Mouse (Mus musculus): Measurements from ENCODE around the gene Rps17. TPM values are rescaled to one million over a fixed set of nuclear protein-coding genes. Genes with fewer than 3 reads are reported as not detected.

Gene Rps17
- polyA plus RNA-seq, 1 experiment = 697 TPM

DNA sequence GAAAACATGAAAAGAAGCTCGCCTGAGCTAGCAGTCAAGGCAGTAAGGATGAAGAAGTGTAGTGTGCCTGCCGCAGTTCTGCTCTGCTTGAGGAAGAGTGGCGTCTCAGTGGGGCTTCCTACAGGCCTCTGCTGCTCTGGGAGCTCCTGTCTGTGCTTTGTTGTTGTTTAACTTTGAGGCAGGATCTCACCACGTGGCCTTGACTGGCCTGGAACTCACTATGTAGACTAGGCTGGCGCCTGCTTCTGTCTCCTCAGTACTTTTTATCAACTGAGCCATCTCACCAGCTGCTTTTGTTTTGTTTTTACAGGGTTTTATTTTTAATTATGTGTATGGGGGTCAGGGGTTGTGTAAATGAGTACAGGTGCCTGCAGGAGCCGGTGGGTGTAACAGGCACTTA is 46.8 kb downstream of the Rps17 start:
- TF ChIP-seq CTCF (IDR thresholded peaks at IDR 0.05; ENCODE audit: control insufficient read depth, insufficient read depth, insufficient replicate concordance, low read depth, low read length) (no peak), POLR2A (IDR thresholded peaks at IDR 0.05; ENCODE audit: control insufficient read depth, low read depth, low read length) (no peak)
- Histone ChIP-seq H3K4me3 (ENCODE audit: control insufficient read depth, low read depth, low read length) (no peak overlapping the region), H3K4me1 (ENCODE audit: control insufficient read depth, insufficient read depth, low read length) (no peaks in the 10 kb centered on the region)

DNA sequence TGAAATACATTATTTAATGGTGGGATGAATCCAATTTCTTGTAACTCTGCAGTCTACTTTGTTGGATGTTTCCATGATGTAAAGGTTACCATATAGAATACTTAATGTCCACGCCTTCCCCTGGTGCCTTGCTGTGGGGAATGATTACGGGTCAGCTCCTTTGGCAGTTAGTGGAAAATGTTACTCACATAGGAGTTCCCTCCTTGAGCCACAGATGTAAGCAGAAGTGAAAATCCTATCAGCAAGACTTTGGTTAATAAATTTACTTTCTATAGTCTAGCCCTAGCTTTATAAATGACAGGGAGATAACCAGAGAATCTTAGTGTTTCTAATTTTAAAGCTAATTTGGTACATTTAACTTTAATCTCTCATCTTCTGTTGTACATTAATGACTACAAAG is 49.9 kb downstream of the Rps17 start:
- H3K27ac ChIP-seq (ENCODE audit: control insufficient read depth, insufficient read depth, low read depth, low read length) = no peak overlapping the region
- no peaks in the 10 kb centered on the region for H3K4me1 ChIP-seq (ENCODE audit: control insufficient read depth, insufficient read depth, low read length)
- no peak overlapping the region for H3K4me3 ChIP-seq (ENCODE audit: control insufficient read depth, low read depth, low read length)
- no peaks in the 10 kb centered on the region for H3K27me3 ChIP-seq (ENCODE audit: control insufficient read depth, insufficient read depth, low read length)
- no peaks in the 10 kb centered on the region for H3K36me3 ChIP-seq (ENCODE audit: control insufficient read depth, insufficient read depth, low read length)
- TF ChIP-seq POLR2A (IDR thresholded peaks at IDR 0.05; ENCODE audit: control insufficient read depth, low read depth, low read length) (no peak), CTCF (IDR thresholded peaks at IDR 0.05; ENCODE audit: control insufficient read depth, insufficient read depth, insufficient replicate concordance, low read depth, low read length) (no peak)

More for the DNA sequence above, 46.8 kb downstream of the Rps17 start:
- H3K36me3 ChIP-seq (ENCODE audit: control insufficient read depth, insufficient read depth, low read length) = no peaks in the 10 kb centered on the region
- no peaks in the 10 kb centered on the region for H3K27me3 ChIP-seq (ENCODE audit: control insufficient read depth, insufficient read depth, low read length)
- no peak overlapping the region for H3K27ac ChIP-seq (ENCODE audit: control insufficient read depth, insufficient read depth, low read depth, low read length)

Other genes with a start within 250 kb of the Rps17 start
- 2.0 and 3.1 TPM in 2 replicates for gene Slc28a1, start 230.5 kb downstream of the Rps17 start, polyA plus RNA-seq (2012; rRNA removed)
- 95.2 and 101 TPM in 2 replicates for gene Pde8a, start 131.7 kb downstream of the Rps17 start, polyA plus RNA-seq (2012; rRNA removed)
- 9.2 and 12.0 TPM in 2 replicates for gene Cpeb1, start 110.2 kb upstream of the Rps17 start, polyA plus RNA-seq (2012; rRNA removed)
- gene Ap3b2, start 148.7 kb upstream of the Rps17 start, polyA plus RNA-seq (2012; rRNA removed) = 0.22 and 0.40 TPM in 2 replicates
- 0.77 and 13.1 TPM in 2 replicates for gene BC048679, start 153.0 kb upstream of the Rps17 start, polyA plus RNA-seq (2012; rRNA removed)
- gene Fsd2, start 221.7 kb upstream of the Rps17 start, polyA plus RNA-seq (2012; rRNA removed) = 0.16 and 0.43 TPM in 2 replicates
- 22.9 and 27.4 TPM in 2 replicates for gene Whamm, start 226.0 kb upstream of the Rps17 start, polyA plus RNA-seq (2012; rRNA removed)

Measured in testis, adult 2 months (tissue).